Mouse (Mus musculus) adrenal gland, adult 18-20 months (tissue): ENCODE data around the gene Trip6. TPM values are rescaled to one million over a fixed set of nuclear protein-coding genes. Genes with fewer than 3 reads are reported as not detected.
A peak's percentile ranks its signal among the peaks of the same experiment; 100 is the strongest.

Experiments
- DNase-seq, 2 experiments: peaks; one replicate each; pipeline ENCODE4 v3.0.0; 2021 to 2022; ENCODE audit warnings: low spot score in 2 of 2
- long read RNA-seq, 2 experiments: library from polyadenylated mRNA; stranded (forward); transcript quantifications; one replicate each; pipeline ENCODE4 v2.0.0; 2021
- total RNA-seq, 2 experiments: library from RNA; stranded (reverse); gene quantifications; 1 replicate in 1 of 2; 2 replicates in 1 of 2; pipeline ENCODE4 v1.2.3; 2021

The Trip6 gene
- 10 to 100 TPM; 30.1 to 39.4 TPM for total RNA-seq
- long read RNA-seq, experiment 1, transcript Trip6-201 (9 exons, 2,168 nt), result major isoform, 32 of 49 reads
- long read RNA-seq, experiment 1, partial matches to known transcripts, result 2 of 49 reads
- long read RNA-seq, experiment 1, other reads (novel, unspliced or antisense), result 15 of 49 reads
- long read RNA-seq, experiment 2, transcript Trip6-201 (9 exons, 2,168 nt), result major isoform, 49 of 60 reads
- long read RNA-seq, experiment 2, partial matches to known transcripts, result 6 of 60 reads
- long read RNA-seq, experiment 2, other reads (novel, unspliced or antisense), result 5 of 60 reads

DNA sequence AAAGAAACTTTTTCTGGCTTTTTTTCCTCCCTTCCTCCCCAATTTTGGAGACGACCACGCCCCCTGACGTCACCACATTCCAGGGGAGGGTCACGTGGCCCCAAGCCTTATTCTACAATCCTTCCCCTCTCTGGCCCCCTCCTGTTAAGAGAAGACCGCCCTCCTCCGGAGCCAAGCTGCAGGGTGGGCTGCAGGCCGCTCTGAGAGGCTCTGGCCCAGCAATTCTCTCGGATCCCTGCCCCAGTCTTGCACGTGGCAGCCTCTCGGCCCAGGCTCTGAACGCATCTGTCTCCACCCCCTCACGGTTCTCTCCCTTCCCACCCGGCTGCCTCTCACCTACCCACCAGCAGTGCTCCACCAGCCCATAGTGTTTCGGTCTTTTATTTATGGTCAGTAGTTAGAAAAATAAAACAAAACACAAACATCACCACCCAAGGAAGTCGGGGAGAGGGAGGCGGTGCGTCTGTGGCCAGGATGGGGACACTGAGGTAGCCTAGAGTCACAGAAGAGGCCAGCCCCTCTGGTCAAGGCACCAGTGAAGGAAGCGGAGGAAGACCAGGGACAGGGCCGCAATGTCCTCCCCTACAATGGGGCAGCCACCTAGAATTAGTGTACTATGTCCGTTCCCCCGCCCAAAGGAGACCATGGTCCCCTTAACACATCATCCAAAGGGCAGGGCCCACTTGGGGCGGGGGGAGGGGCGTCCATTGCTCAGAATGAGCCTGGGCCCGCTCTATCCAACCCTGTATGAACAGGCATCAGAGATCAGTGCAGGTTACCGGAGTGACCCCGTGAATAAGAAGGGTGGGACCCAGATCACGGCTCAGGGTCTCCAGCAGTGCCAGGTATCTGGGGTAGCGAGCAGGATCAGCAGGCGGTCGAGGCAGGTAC, at the start of gene Trip6:
Trip6 (minus strand) TSS at position 212 of the 891 bp plus-strand sequence.
- DNase-seq, result peak; percentile 91 to 93

DNA sequence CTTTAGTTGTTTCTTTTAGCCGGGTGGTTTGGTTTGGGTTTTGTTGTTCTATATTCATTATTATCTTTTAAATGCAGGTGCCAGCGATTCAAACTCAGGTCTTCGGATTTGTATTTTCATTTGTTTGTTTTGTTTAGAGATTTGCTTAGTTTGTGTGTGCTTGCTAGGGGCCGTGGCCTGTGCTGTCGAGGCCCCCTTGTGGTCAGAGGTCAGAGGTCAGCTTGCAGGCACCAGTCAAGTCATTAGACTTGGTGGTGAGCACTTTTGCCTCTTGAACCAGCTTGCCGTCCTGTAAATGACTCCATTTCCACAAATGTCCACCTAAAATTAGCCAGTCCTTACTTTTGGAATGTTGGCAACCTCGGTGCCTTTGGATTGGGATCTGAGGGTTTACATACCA, 44.2 kb upstream of the Trip6 start:
- no peak for DNase-seq

DNA sequence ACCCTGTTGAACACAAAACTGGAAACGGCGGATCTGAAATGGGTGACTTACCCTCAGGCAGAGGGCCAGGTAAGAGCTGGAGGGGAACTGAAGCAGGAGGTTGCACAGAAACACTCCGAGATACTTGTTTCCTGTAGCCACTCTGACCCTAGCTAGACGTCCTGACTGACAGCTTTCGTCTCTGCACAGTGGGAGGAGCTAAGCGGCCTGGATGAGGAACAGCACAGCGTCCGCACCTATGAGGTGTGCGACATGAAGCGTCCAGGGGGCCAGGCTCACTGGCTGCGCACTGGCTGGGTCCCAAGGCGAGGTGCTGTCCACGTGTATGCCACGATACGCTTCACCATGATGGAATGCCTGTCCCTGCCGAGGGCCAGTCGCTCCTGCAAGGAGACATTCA, 39.9 kb upstream of the Trip6 start:
- DNase-seq, result no peak

GRCm38 (mm10) chr5:137352011-137352975, 38.1 kb upstream of the Trip6 start:
- DNase-seq, result no peak

- no peak for DNase-seq
Measured at GRCm38 (mm10) chr5:137351394-137351793, 37.2 kb upstream of the Trip6 start.

DNA sequence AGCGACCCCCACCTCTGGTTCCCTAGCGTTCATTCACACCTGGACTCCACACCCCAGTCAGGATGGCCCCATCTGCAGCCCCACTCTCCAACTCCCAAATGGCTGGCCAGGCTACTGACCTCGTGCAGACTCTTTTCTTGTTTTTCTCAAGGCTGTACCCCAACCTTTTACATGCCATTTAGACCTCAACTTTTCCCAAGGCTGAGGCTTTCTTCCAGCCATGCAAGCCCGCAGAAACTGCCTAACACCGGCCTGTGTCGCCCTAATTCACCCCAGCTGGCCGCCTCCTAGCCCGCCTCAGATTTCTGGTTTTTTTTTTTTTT, 36.8 kb upstream of the Trip6 start:
- DNase-seq, result no peak

GRCm38 (mm10) chr5:137350205-137351057, 36.2 kb upstream of the Trip6 start:
- DNase-seq, result no peak

- peak; percentile 82 to 84 for DNase-seq
Measured at GRCm38 (mm10) chr5:137349384-137350204, 35.4 kb upstream of the Trip6 start, which contains the start of gene Ephb4. Gene Ephb4, plus strand, starts transcription at chr5:137350109.

GRCm38 (mm10) chr5:137348482-137349383, 34.5 kb upstream of the Trip6 start:
- peak; percentile 16 to 65 for DNase-seq

GRCm38 (mm10) chr5:137347856-137348255, 33.7 kb upstream of the Trip6 start:
- no peak for DNase-seq

DNA sequence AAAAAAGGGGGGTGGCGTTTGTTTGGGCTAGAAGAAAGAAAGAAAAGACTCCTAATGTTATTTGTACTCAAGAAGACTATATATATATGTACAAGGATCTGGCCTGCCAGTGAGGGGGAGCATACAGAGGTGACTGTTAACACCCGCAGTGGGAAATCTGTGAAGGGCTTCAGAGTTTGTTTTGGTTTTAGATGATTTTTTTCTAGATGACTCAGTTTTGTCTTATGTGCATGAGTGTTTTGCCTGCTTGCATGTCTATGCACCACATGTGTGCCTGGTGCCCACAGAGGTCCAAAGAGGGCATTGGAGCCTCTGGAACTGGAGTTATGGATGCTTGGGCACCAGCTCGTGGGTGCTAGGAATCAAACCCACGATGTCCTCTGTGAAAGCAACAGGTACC, 32.8 kb upstream of the Trip6 start:
- DNase-seq, result no peak

- DNase-seq, result no peak
Measured at GRCm38 (mm10) chr5:137346388-137346787, 32.2 kb upstream of the Trip6 start.

DNA sequence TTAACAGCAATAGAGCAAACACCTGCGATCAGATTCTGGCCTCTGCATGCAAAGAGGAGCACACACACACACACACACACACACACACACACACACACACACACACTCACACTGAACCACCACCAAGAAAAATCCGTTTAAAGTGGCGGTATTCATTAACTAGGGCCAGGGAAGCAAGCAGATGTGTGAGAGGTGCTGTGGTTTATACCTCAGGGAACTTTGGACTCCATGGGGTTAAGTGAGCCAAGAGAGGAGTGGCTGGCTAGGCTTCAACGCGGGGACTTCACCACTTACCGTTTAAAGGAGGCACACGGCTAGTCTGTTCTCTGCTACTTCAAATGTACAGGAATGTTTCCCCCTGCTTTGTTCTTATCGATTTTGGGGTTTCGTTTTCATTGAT, 31.6 kb upstream of the Trip6 start:
- DNase-seq, result no peak

DNA sequence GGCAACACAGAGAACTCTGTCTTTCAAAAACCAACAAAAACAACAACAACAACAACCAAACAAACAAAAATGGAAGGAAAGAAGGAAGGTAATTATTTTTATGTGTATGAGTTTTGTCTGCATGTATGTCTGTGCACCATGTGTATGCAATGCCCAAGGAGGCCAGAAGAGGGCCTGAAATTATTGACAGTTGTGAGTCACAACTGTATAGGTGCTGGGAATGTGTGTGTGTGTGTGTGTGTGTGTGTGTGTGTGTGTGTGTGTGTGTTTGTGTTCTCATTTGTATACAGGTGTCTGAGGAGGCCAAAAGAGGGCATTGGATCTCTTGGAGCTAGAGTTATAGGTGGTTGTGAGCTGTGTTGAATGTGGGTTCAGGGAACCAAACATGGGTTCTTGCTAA, 29.7 kb upstream of the Trip6 start:
- no peak for DNase-seq

GRCm38 (mm10) chr5:137343412-137343811, 29.2 kb upstream of the Trip6 start:
- no peak for DNase-seq

DNA sequence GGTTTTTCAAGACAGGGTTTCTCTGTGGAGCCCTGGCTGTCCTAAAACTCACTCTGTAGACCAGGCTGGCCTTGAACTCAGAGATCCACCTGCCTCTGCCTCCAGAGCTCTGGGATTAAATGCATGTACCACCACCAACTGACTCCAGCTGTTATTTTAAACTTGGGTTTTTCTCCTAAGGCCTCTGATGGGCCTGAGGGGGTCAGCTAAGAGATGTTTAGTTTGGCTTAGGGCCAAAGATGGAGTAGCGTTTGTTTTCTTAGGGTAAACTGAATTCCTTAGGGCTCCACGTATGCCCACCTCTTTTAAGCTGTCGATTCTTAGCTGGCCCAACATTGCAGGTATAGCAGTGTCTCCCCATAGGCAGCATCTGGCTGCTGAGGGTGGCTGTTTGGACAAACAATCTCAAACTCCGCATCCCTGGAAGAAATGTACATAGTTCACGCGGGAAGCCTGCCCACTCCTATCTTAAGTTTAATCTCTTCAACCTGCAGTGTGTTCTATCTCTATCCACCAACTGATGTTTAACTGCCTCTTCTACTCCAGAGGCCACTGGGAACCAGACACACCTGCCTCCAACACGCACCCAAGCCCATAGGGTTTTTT, 28.3 kb upstream of the Trip6 start:
- no peak for DNase-seq

DNA sequence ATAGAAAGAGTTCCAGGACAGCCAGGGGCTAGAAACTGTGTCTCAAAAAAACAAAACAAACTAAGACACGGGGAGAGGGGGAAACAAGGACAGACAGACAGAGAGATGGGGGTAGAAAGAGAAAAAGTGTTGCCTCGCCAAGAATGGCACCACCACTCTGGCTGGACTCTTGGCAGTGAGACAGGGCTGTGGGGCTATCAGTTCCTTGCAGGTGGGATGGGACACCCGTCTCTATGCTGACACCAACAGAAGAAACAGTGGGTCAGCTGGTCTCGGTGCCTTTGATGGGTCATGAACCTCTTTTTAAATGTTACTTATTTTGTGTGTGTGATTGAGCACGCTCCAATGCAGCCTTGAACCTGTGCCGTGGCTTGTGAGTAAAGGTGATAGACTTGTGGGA, 26.0 kb upstream of the Trip6 start:
- DNase-seq, result no peak
